Mouse (Mus musculus) Patski (cell line): ENCODE measurements around the gene Vapb. TPM values are rescaled to one million over a fixed set of nuclear protein-coding genes. Genes with fewer than 3 reads are reported as not detected.

Experiments used
- ATAC-seq: fragments of 100-300 bp; one replicate; pipeline ENCODE4 v1.8.0; 2021
- CTCF ChIA-PET: fragments of 350-600 bp; sonication (Branson Sonifier 250); formaldehyde crosslinking; loops from one replicate; lab custom pipeline; 2022; ENCODE audit warnings: inconsistent platforms; lab: Charles Lee
- POLR2A ChIA-PET: fragments of 350-600 bp; sonication (Branson Sonifier 250); formaldehyde crosslinking; loops from one replicate; lab custom pipeline; 2022; ENCODE audit warnings: antibody characterized with exemption, inconsistent platforms; lab: Charles Lee
- DNase-seq: peaks from one replicate; pipeline ENCODE4 v3.0.0-alpha.2; 2011; ENCODE audit warnings: low read depth, low spot score
- H3K27me3 ChIP-seq: fragments of 371-371 bp; one replicate; pipeline ENCODE4 v1.5.1; 2021
- CTCF ChIP-seq: fragments of 100-300 bp; IDR thresholded peaks from one replicate; pipeline ENCODE4 v1.5.1; 2021
- in situ Hi-C: fragments of 300-500 bp; cut with MboI; formaldehyde crosslinking; loops from 3 replicates; pipeline ENCODE4 v1.11.1; 2018; ENCODE audit warnings: low pct_unique_long_range_greater_than_20kb, mixed read lengths
- polyA plus RNA-seq: library from polyadenylated mRNA; unstranded; gene quantifications from one replicate; pipeline ENCODE4 v1.2.3, GENCODE M21; 2021

The Vapb gene
- polyA plus RNA-seq, 1 experiment from 2014 or later: 122 TPM

GRCm38 (mm10) chr2:173802176-173802575, 64.9 kb downstream of the Vapb start:
- CTCF ChIA-PET: no interaction called here
- no peak for ATAC-seq
- POLR2A ChIA-PET: no interaction called here
- no peak for DNase-seq
- in situ Hi-C loops: no loop called here
- no peaks in the 10 kb centered on the region for H3K27me3 ChIP-seq
- TF ChIP-seq CTCF: no peak

- ATAC-seq: no peak
- CTCF ChIA-PET: no interaction called here
- no peaks in the 10 kb centered on the region for H3K27me3 ChIP-seq
- TF ChIP-seq CTCF: no peak
- POLR2A ChIA-PET: no interaction called here
- in situ Hi-C loops: no loop called here
- no peak for DNase-seq
These were observed 65.6 kb downstream of the Vapb start for GRCm38 (mm10) chr2:173802956-173803355.

GRCm38 (mm10) chr2:173803827-173804226, 66.5 kb downstream of the Vapb start:
- in situ Hi-C loops: no loop called here
- ATAC-seq: no peak
- CTCF ChIA-PET: no interaction called here
- DNase-seq: no peak
- no peak for TF ChIP-seq CTCF
- POLR2A ChIA-PET: no interaction called here
- no peaks in the 10 kb centered on the region for H3K27me3 ChIP-seq

- ChIA-PET CTCF (no interaction called here), POLR2A (no interaction called here)
- ATAC-seq (no peak), DNase-seq (no peak)
- no peaks in the 10 kb centered on the region for H3K27me3 ChIP-seq
- in situ Hi-C loops: no loop called here
- no peak for TF ChIP-seq CTCF
These were observed 69.3 kb downstream of the Vapb start for GRCm38 (mm10) chr2:173806621-173807020.

- CTCF ChIA-PET: no interaction called here
- TF ChIP-seq CTCF: no peak
- H3K27me3 ChIP-seq: no peaks in the 10 kb centered on the region
- POLR2A ChIA-PET: no interaction called here
- in situ Hi-C loops: no loop called here
- ATAC-seq (no peak), DNase-seq (no peak)
These were observed 71.6 kb downstream of the Vapb start for GRCm38 (mm10) chr2:173808942-173809341.

GRCm38 (mm10) chr2:173810036-173810850, 72.9 kb downstream of the Vapb start:
- no peak for TF ChIP-seq CTCF
- POLR2A ChIA-PET: no interaction called here
- in situ Hi-C loops: no loop called here
- no peaks in the 10 kb centered on the region for H3K27me3 ChIP-seq
- CTCF ChIA-PET: no interaction called here
- ATAC-seq (no peak), DNase-seq (no peak)

- in situ Hi-C loops: no loop called here
- DNase-seq (no peak), ATAC-seq (no peak)
- ChIA-PET CTCF (no interaction called here), POLR2A (no interaction called here)
- TF ChIP-seq CTCF: no peak
- no peaks in the 10 kb centered on the region for H3K27me3 ChIP-seq
These were observed 73.5 kb downstream of the Vapb start for GRCm38 (mm10) chr2:173810851-173811130.

GRCm38 (mm10) chr2:173811850-173812249, 74.5 kb downstream of the Vapb start:
- ATAC-seq: no peak
- in situ Hi-C loops: no loop called here
- ChIA-PET CTCF (no interaction called here), POLR2A (no interaction called here)
- no peak for DNase-seq
- H3K27me3 ChIP-seq: no peaks in the 10 kb centered on the region
- no peak for TF ChIP-seq CTCF

GRCm38 (mm10) chr2:173813071-173813470, 75.8 kb downstream of the Vapb start:
- POLR2A ChIA-PET: no interaction called here
- CTCF ChIA-PET: no interaction called here

GRCm38 (mm10) chr2:173826287-173826686, 89.0 kb downstream of the Vapb start:
- DNase-seq (no peak), ATAC-seq (no peak)
- in situ Hi-C loops: no loop called here
- peaks cover 3% of the 10 kb centered on the region for H3K27me3 ChIP-seq
- ChIA-PET CTCF (interaction anchor here (0.8 to 1.0 kb wide), 2 partner anchors 14 to 296 kb away, joined by 3 read pairs; no protein-coding TSS in a partner anchor), POLR2A (no interaction called here)
- TF ChIP-seq CTCF: no peak

More at GRCm38 (mm10) chr2:173813071-173813470, 75.8 kb downstream of the Vapb start:
- in situ Hi-C loops: no loop called here
- no peak for DNase-seq
- TF ChIP-seq CTCF: no peak
- no peak for ATAC-seq
- no peaks in the 10 kb centered on the region for H3K27me3 ChIP-seq

GRCm38 (mm10) chr2:173827228-173827627, 89.9 kb downstream of the Vapb start:
- TF ChIP-seq CTCF: no peak
- peaks cover 3% of the 10 kb centered on the region for H3K27me3 ChIP-seq
- DNase-seq (no peak), ATAC-seq (no peak)
- in situ Hi-C loops: no loop called here
- ChIA-PET CTCF (interaction anchor here (1.0 kb wide), 1 partner anchor 13 kb away, joined by 3 read pairs; no protein-coding TSS in a partner anchor), POLR2A (no interaction called here)
